Mouse (Mus musculus) testis, adult 2 months (tissue): ENCODE measurements at regions not wholly inside any gene's neighbourhood (a gene's known extent, or its start where the extent isn't known, plus 50 kb on each side); places are given as distances from the start of the nearest gene placed in this dataset.

ENCODE experiments used
- CTCF ChIP-seq: fragments of 200-500 bp; IDR thresholded peaks from 2 replicates; pipeline ENCODE4 v1.5.1; 2012; ENCODE audit warnings: low read depth, mild to moderate bottlenecking, inconsistent platforms, low read length, moderate library complexity; ENCODE audit not compliant: control insufficient read depth, insufficient read depth, insufficient replicate concordance
- POLR2A ChIP-seq: fragments of 200-500 bp; IDR thresholded peaks from 2 replicates; pipeline ENCODE4 v1.6.1; 2012; ENCODE audit warnings: low read depth, mild to moderate bottlenecking, inconsistent platforms, low read length, moderate library complexity; ENCODE audit not compliant: control insufficient read depth

- TF ChIP-seq CTCF = no peak
- no peak for TF ChIP-seq POLR2A
These were observed 214.0 kb upstream of the A1bg start for GRCm38 (mm10) chr15:61136781-61137180.
